Mouse (Mus musculus) CH12.LX (cell line): Measurements from ENCODE around the gene Synpo2. TPM values are rescaled to one million over a fixed set of nuclear protein-coding genes. Genes with fewer than 3 reads are reported as not detected.
A peak's percentile ranks its signal among the peaks of the same experiment; 100 is the strongest.

ENCODE experiments used
- DNase-seq: peaks from one replicate; pipeline ENCODE4 v3.0.0-alpha.2; 2013; ENCODE audit errors: extremely low read depth
- H3K27ac ChIP-seq: 2 replicates; pipeline ENCODE4 v1.5.1; 2012; ENCODE audit warnings: low read depth, mild to moderate bottlenecking, control low read depth, moderate library complexity; ENCODE audit not compliant: insufficient read depth
- H3K27me3 ChIP-seq: replicated peaks from 2 replicates; pipeline ENCODE3; 2012; ENCODE audit warnings: inconsistent platforms
- H3K36me3 ChIP-seq, 2 experiments: replicated peaks in 1 of 2; 2 replicates each; pipeline versions ENCODE3 to v1.6.1; 2012; ENCODE audit warnings: inconsistent platforms in 1 of 2, low read length in 1 of 2, mild to moderate bottlenecking in 1 of 2, mixed read lengths in 1 of 2, moderate library complexity in 1 of 2; ENCODE audit not compliant: control insufficient read depth in 1 of 2, insufficient read depth in 1 of 2
- H3K4me1 ChIP-seq, 2 experiments: 2 replicates each; pipeline ENCODE4 v1.6.1; 2012; ENCODE audit warnings: inconsistent platforms in 1 of 2, moderate library complexity in 1 of 2; ENCODE audit not compliant: insufficient read depth in 2 of 2, control insufficient read depth in 1 of 2
- H3K4me2 ChIP-seq: 2 replicates; pipeline ENCODE4 v1.6.1; 2012; ENCODE audit warnings: low read depth, mild to moderate bottlenecking, control low read depth; ENCODE audit not compliant: poor library complexity, insufficient read depth, severe bottlenecking
- H3K4me3 ChIP-seq, 3 experiments: fragments of 150-350 bp in 1 of 3; sonication (generic) in 1 of 3; replicated peaks in 1 of 3; 2 replicates each; pipeline versions ENCODE3 to v1.5.1; 2011 to 2012; ENCODE audit warnings: low read depth in 2 of 3, low read length in 2 of 3, mild to moderate bottlenecking in 2 of 3, moderate library complexity in 2 of 3, control low read depth in 1 of 3, improper control_type of control experiment in 1 of 3, inconsistent platforms in 1 of 3, mixed read lengths in 1 of 3; ENCODE audit not compliant: poor library complexity in 1 of 3
- H3K79me2 ChIP-seq: replicated peaks from 2 replicates; pipeline ENCODE4 v1.6.1; 2012; ENCODE audit warnings: mild to moderate bottlenecking, moderate library complexity; ENCODE audit not compliant: control insufficient read depth, poor library complexity, insufficient read depth, severe bottlenecking; ENCODE audit errors: extremely low read depth
- H3K9ac ChIP-seq: 2 replicates; pipeline ENCODE4 v1.6.1; 2012; ENCODE audit warnings: low read depth, mild to moderate bottlenecking, control low read depth, moderate library complexity; ENCODE audit not compliant: insufficient read depth
- H3K9me3 ChIP-seq: replicated peaks from 2 replicates; pipeline ENCODE3; 2012; ENCODE audit warnings: low read length, inconsistent platforms, mixed read lengths
- CHD1 ChIP-seq: IDR thresholded peaks from 2 replicates; pipeline ENCODE4 v1.6.1; 2012; ENCODE audit warnings: low read depth, low read length, improper control_type of control experiment, inconsistent platforms
- CTCF ChIP-seq, 2 experiments: IDR thresholded peaks in 1 of 2; conservative IDR thresholded peaks in 1 of 2; 2 replicates each; pipeline ENCODE4 v1.5.1; 2011 to 2012; ENCODE audit warnings: low read depth in 2 of 2, low read length in 2 of 2, improper control_type of control experiment in 1 of 2, inconsistent platforms in 1 of 2, mild to moderate bottlenecking in 1 of 2, moderate library complexity in 1 of 2
- EP300 ChIP-seq: IDR thresholded peaks from 2 replicates; pipeline ENCODE4 v1.6.1; 2011; ENCODE audit warnings: low read length, improper control_type of control experiment
- GABPA ChIP-seq: IDR thresholded peaks from 2 replicates; pipeline ENCODE4 v1.6.1; 2012; ENCODE audit warnings: low read depth, low read length, improper control_type of control experiment, inconsistent platforms; ENCODE audit not compliant: insufficient replicate concordance
- JUN ChIP-seq: IDR thresholded peaks from 2 replicates; pipeline ENCODE4 v1.6.1; 2011; ENCODE audit warnings: low read depth, mild to moderate bottlenecking, low read length, improper control_type of control experiment, moderate library complexity; ENCODE audit not compliant: insufficient read depth
- MEF2A ChIP-seq: IDR thresholded peaks from 2 replicates; pipeline ENCODE4 v1.6.1; 2014; ENCODE audit warnings: low read depth, mild to moderate bottlenecking, inconsistent platforms, low read length, improper control_type of control experiment, borderline replicate concordance
- MYC ChIP-seq: IDR thresholded peaks from 2 replicates; pipeline ENCODE4 v1.6.1; 2011; ENCODE audit warnings: low read depth, mild to moderate bottlenecking, improper control_type of control experiment, low read length
- NRF1 ChIP-seq: IDR thresholded peaks from 2 replicates; pipeline ENCODE4 v1.6.1; 2014; ENCODE audit warnings: low read depth, mild to moderate bottlenecking, inconsistent platforms, low read length, improper control_type of control experiment, moderate library complexity
- POLR2AphosphoS2 ChIP-seq: IDR thresholded peaks from 2 replicates; pipeline ENCODE4 v1.6.1; 2011; ENCODE audit warnings: low read depth, low read length, improper control_type of control experiment
- RAD21 ChIP-seq: IDR thresholded peaks from 2 replicates; pipeline ENCODE4 v1.6.1; 2011; ENCODE audit warnings: low read depth, mild to moderate bottlenecking, low read length, improper control_type of control experiment, moderate library complexity
- TBP ChIP-seq: conservative IDR thresholded peaks from 2 replicates; pipeline ENCODE4 v1.6.1; 2011; ENCODE audit warnings: low read depth, low read length, improper control_type of control experiment
- dilution Hi-C: fragments of 300-500 bp; cut with MboI; formaldehyde crosslinking; loops from 2 replicates; pipeline ENCODE4 v1.14.3; 2020; ENCODE audit warnings: low sequenced_read_pairs; ENCODE audit not compliant: extremely low pct_unique_long_range_greater_than_20kb, extremely low pct_ligation_motif_present
- in situ Hi-C: fragments of 300-500 bp; cut with MboI; formaldehyde crosslinking; loops from 3 replicates; pipeline ENCODE4 v1.14.3; 2019; ENCODE audit warnings: low sequenced_read_pairs, low pct_ligation_motif_present, low pct_unique_long_range_greater_than_20kb, mixed read lengths
- polyA plus RNA-seq: library from polyadenylated mRNA; unstranded; fragments of >175 nt; gene quantifications from 2 replicates; pipeline ENCODE4 v1.2.1, GENCODE M21; 2012; ENCODE audit warnings: low read depth; ENCODE audit not compliant: insufficient read length
- total RNA-seq, 2 experiments: library from RNA; depleted of rRNA; stranded (reverse); fragments of 300-350 nt in 1 of 2; fragments of >200 nt in 1 of 2; gene quantifications; 2 replicates each; pipeline ENCODE4 v1.2.3; 2012 to 2014

Synpo2 gene
- total and polyA plus RNA-seq, 3 experiments = 0.13 to 1.1 (median 0.13) TPM

DNA sequence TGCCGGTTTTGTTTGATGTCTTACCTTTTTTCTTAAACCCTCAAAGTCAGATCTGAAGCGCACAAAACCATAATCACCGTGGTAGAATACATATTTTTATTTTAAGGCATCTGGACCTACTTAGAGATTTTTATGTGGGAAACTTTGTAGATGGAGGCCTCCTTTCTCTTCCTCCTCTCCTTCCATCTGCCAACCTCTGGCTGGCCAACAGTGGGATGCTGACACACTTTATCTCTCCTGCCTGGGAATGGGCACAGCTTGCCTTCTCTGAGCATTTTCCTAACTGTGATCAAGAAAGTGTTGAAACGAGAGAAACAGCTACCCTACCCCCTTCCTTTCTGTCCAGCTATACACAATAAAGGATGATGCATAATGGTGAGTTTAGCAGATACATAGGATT, 57.5 kb downstream of the Synpo2 start:
- Histone ChIP-seq H3K4me2 (no peak overlapping the region; the same call in 1 of the 2 replicates), H3K4me3 (no peak overlapping the region), H3K9ac (no peak overlapping the region), H3K4me1 (peaks cover 6 to 45% of the 10 kb centered on the region in 2 experiments), H3K9me3 (peaks cover 2% of the 10 kb centered on the region), H3K79me2 (no peaks in the 10 kb centered on the region), H3K27ac (no peak overlapping the region), H3K36me3 (no peaks in the 10 kb centered on the region), H3K27me3 (no peaks in the 10 kb centered on the region)
- 0 out of 2 replicates have a peak, but pooled peaks have one; percentile 12 for TF ChIP-seq EP300
- TF ChIP-seq POLR2AphosphoS2 = no peak
- no peak for TF ChIP-seq CHD1
- TF ChIP-seq NRF1 = no peak
- TF ChIP-seq JUN = no peak
- TF ChIP-seq CTCF (conservative IDR thresholded peaks at IDR 0.05 in 1 of 2, IDR thresholded peaks at IDR 0.05 in 1 of 2; ENCODE audit: low read depth in 2 of 2, low read length in 2 of 2) = no peak
- TF ChIP-seq MEF2A = no peak
- no peak for TF ChIP-seq RAD21
- dilution Hi-C loops (no loop called here), in situ Hi-C loops (loop anchor here (10.0 kb wide), 2 partner anchors 56 to 176 kb away; partner anchors contain the start of gene Synpo2)
- no peak for DNase-seq

DNA sequence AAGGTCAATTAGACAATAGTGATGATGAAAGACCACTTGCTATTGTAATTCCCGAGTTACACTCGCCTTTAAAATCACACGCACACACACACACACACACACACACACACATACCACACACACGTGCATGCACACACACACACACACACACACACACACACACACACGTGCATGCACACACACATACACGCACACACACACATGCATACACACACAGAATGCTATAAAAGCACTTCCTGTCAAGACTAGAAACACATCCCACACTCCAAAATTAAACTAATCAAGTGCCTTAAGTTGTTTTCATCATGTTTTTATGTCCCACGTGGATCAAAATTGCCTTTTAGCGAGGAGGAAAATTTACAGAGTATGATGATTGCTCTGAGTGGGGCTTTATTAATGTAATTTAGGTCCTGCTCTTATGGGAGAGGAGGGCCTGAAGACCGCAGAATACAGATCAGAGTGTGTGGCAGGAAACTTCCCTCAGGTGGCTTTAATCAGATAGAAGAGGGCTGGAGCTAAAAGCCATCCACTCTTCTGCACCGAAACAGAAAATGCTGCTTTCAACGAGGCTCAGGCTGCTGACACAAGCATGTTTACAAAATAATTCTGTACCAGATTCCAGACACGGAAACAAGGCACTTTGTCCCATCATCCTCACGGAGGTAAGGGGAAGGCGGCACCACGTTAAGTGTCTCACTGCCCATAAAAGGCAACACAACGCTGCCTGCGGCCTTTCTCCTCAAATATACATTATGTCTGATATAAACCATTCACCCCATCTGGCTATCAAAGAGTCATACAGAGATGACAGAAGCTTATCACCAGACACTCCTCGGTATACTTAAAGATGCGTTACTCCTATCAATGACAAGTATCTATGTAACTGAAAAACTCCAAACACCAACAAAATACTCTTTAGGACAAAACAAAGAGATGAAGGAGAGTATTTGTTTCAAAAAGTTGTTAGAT, 59.3 kb downstream of the Synpo2 start:
- H3K27ac ChIP-seq = no peak overlapping the region
- H3K79me2 ChIP-seq = no peaks in the 10 kb centered on the region
- DNase-seq = no peak
- TF ChIP-seq TBP (no peak), RAD21 (no peak), GABPA (no peak)
- TF ChIP-seq, all 38 proteins: peak for 0
- in situ Hi-C loops = loop anchor here (10.0 kb wide), 2 partner anchors 58 to 178 kb away; partner anchors contain the start of gene Synpo2
- H3K4me3 ChIP-seq = no peak overlapping the region
- H3K4me1 ChIP-seq = peaks cover 7 to 56% of the 10 kb centered on the region in 2 experiments
- H3K27me3 ChIP-seq = no peaks in the 10 kb centered on the region
- no peak overlapping the region for H3K4me2 ChIP-seq
- dilution Hi-C loops = no loop called here
- no peaks in the 10 kb centered on the region for H3K36me3 ChIP-seq
- peaks cover 2% of the 10 kb centered on the region for H3K9me3 ChIP-seq
- no peak overlapping the region for H3K9ac ChIP-seq

DNA sequence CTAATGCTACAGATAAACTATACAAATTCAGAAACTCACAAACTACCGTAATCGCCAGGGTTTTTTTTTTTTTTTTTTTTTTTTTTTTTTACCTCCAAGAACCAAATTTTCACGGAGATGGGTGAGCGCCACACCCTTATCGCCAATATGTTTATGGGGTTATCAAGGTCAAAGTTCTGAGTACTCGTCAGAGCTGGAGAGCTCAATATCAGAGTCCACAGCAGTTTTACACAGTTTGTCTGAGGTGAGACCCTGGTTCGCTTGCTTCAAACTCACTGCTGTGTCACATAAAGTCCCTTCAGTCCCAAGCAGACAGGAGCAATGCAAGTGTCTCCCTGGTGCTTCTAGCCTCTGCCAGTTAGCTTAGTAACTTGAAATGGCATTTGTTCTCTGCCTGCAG, 60.8 kb downstream of the Synpo2 start:
- dilution Hi-C loops (no loop called here), in situ Hi-C loops (loop anchor here (10.0 kb wide), 2 partner anchors 60 to 180 kb away; partner anchors contain the start of gene Synpo2)
- Histone ChIP-seq H3K9ac (no peak overlapping the region), H3K27ac (no peak overlapping the region), H3K27me3 (no peaks in the 10 kb centered on the region), H3K9me3 (no peaks in the 10 kb centered on the region), H3K4me3 (no peak overlapping the region), H3K4me2 (no peak overlapping the region), H3K4me1 (peaks cover 7 to 56% of the 10 kb centered on the region in 2 experiments), H3K79me2 (no peaks in the 10 kb centered on the region), H3K36me3 (no peaks in the 10 kb centered on the region)
- no peak for TF ChIP-seq MYC
- no peak for DNase-seq
